Mouse (Mus musculus) forebrain, embryonic 13.5 days (tissue): ENCODE measurements around the gene Pdzrn3. TPM values are rescaled to one million over a fixed set of nuclear protein-coding genes. Genes with fewer than 3 reads are reported as not detected.

Source experiments
- ATAC-seq: fragments of 200-750 bp; cut with Nextera tagmentation; 2 replicates; pipeline ENCODE4 v1.8.0; 2017
- H3K27ac ChIP-seq: fragments of 300-500 bp; sonication (generic); 2 replicates; pipeline ENCODE4 v1.5.1; 2015; ENCODE audit warnings: inconsistent platforms, mild to moderate bottlenecking, moderate library complexity
- H3K27me3 ChIP-seq: fragments of 300-500 bp; sonication (generic); 2 replicates; pipeline ENCODE4 v1.6.1; 2015; ENCODE audit warnings: mild to moderate bottlenecking, inconsistent platforms
- H3K36me3 ChIP-seq: fragments of 300-500 bp; sonication (generic); 2 replicates; pipeline ENCODE4 v1.6.1; 2015; ENCODE audit warnings: mild to moderate bottlenecking, inconsistent platforms; ENCODE audit not compliant: poor library complexity, severe bottlenecking
- H3K4me1 ChIP-seq: fragments of 300-500 bp; sonication (generic); 2 replicates; pipeline ENCODE4 v1.6.1; 2015; ENCODE audit warnings: inconsistent platforms
- H3K4me2 ChIP-seq: fragments of 300-500 bp; sonication (generic); 2 replicates; pipeline ENCODE4 v1.6.1; 2015; ENCODE audit warnings: inconsistent platforms, mild to moderate bottlenecking, moderate library complexity
- H3K4me3 ChIP-seq: fragments of 300-500 bp; sonication (generic); 2 replicates; pipeline ENCODE4 v1.5.1; 2015; ENCODE audit warnings: mild to moderate bottlenecking, inconsistent platforms
- H3K9ac ChIP-seq: fragments of 300-500 bp; sonication (generic); 2 replicates; pipeline ENCODE4 v1.6.1; 2015; ENCODE audit warnings: mild to moderate bottlenecking, inconsistent platforms
- H3K9me3 ChIP-seq: fragments of 300-500 bp; sonication (generic); replicated peaks from 2 replicates; pipeline ENCODE4 v1.6.1; 2016; ENCODE audit warnings: inconsistent platforms
- WGBS: fragments of 180-500 bp; shearing (Covaris S2); methylation state at CpG from one replicate; pipeline ENCODE4 v1.1.7; 2015; 5-methylcytosine and 5-hydroxymethylcytosine counted together
- polyA plus RNA-seq: library from polyadenylated mRNA; unstranded; fragments of >200 nt; fragmentation: Nextera tagmentation; extraction: Ambion mirVana; gene quantifications from 2 replicates; pipeline ENCODE4 v1.2.1, GENCODE M21; 2015

Gene Pdzrn3
- polyA plus RNA-seq, 1 experiment from 2014 or later, result 13.1 TPM

DNA sequence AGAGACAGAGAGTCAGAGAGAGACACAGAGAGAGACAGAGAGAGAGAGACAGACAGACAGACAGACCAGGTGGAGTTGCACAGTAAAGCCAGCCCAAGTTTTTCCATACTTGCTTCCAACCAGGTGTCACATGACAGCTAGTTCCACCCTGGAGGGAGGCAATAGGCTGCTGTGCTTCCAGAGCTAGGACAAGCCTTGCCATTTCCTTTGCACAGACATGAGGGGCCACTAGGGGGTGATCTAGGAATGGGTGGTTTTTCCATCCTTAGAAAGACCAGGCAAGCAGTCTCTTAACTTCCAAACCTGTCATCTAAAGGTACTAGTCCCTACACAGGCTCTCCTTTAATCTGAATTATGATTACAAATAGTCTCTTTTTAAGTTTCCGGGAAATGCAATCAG lies 110.9 kb downstream of the Pdzrn3 start:
- peaks cover 42% of the 10 kb centered on the region for H3K27me3 ChIP-seq
- ATAC-seq, result peak; percentile 63
- H3K36me3 ChIP-seq, result no peaks in the 10 kb centered on the region
- no peak overlapping the region for H3K4me2 ChIP-seq
- H3K27ac ChIP-seq, result no peak overlapping the region
- no peak overlapping the region for H3K9ac ChIP-seq
- H3K4me3 ChIP-seq, result no peak overlapping the region
- no peaks in the 10 kb centered on the region for H3K9me3 ChIP-seq
- peaks cover 37% of the 10 kb centered on the region for H3K4me1 ChIP-seq
- WGBS, result 26% methylated on average over 1 of the region's 1 CpGs

DNA sequence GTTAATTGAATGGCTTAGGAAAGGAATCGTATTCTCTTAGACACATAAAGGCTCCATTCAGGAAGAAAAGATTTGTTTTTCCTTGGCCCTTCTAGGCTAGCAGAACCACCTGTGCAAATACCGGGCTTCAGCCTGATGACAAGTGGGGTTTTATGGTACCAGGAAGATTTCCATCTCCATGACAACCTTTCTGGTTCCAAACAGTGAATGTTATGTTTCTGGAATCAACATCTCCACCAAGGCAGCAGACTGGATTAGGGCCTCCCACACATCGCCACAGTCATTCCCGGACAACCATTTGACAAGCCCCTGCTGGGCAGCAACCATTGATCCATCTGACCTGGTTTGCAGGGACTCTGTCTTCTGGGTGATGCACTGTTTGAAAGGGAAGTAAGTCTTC lies 114.2 kb downstream of the Pdzrn3 start:
- Histone ChIP-seq H3K4me3 (no peak overlapping the region), H3K4me1 (peaks cover 22% of the 10 kb centered on the region), H3K27me3 (peaks cover 21% of the 10 kb centered on the region), H3K4me2 (no peak overlapping the region), H3K27ac (no peak overlapping the region), H3K9ac (no peak overlapping the region), H3K9me3 (no peaks in the 10 kb centered on the region), H3K36me3 (no peaks in the 10 kb centered on the region)
- ATAC-seq, result peak; percentile 23; the same call in 1 of the 2 replicates
- WGBS, result 2% methylated on average over 4 of the region's 4 CpGs

DNA sequence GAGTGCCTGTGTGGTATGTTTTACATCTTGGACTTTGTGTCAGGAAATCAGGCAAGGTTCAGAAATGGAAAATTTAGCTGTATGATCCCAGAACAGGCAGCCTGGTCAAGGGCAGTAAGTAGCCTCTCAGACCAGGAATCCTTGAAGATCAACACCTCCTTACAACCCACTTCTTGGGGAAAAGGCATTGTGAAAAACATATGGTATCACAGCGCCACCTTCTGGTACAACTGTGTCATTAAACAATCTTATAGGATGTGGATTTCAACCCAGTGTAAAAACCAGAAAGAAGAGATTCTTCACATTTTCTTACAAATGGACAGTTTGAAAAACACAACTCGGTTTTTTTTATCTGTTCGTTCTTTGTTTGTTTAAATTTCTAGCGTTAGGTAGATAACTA lies 116.2 kb downstream of the Pdzrn3 start:
- no peak overlapping the region for H3K27ac ChIP-seq
- ATAC-seq, result 0 out of 2 replicates have a peak, but pooled peaks have one; percentile 23
- H3K4me2 ChIP-seq, result no peak overlapping the region
- H3K27me3 ChIP-seq, result peaks cover 18% of the 10 kb centered on the region; the same call in 1 of the 2 replicates
- H3K4me3 ChIP-seq, result no peak overlapping the region
- H3K4me1 ChIP-seq, result peaks cover 13% of the 10 kb centered on the region
- H3K9me3 ChIP-seq, result no peaks in the 10 kb centered on the region
- WGBS, result 8% methylated on average over 4 of the region's 4 CpGs
- H3K9ac ChIP-seq, result no peak overlapping the region
- no peaks in the 10 kb centered on the region for H3K36me3 ChIP-seq

DNA sequence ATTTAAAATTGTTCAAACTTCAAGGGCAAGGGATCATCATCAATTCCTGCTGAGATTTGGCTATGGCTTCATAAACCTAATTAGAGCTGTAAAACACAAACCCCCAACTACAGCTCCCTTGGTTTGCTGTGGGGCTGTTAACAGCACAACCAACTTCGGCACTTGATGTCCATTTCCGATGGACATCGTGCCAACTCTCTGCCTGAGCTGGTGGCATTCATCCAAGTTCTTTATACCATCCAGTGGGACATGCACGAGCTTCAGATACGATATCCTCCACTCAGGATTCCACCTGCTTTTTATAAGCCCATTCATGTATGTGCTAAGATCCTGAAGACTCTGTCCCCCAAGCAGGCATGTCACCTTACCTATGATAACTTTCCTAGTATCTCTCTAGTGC lies 118.3 kb downstream of the Pdzrn3 start:
- WGBS, result 80% methylated on average over 5 of the region's 5 CpGs
- Histone ChIP-seq H3K27ac (no peak overlapping the region), H3K9ac (no peak overlapping the region), H3K4me2 (no peak overlapping the region), H3K9me3 (no peaks in the 10 kb centered on the region), H3K4me3 (no peak overlapping the region), H3K36me3 (no peaks in the 10 kb centered on the region), H3K27me3 (0 out of 2 replicates have a peak, but pooled peaks cover 6% of the 10 kb centered on the region), H3K4me1 (peaks cover 13% of the 10 kb centered on the region)
- no peak for ATAC-seq

DNA sequence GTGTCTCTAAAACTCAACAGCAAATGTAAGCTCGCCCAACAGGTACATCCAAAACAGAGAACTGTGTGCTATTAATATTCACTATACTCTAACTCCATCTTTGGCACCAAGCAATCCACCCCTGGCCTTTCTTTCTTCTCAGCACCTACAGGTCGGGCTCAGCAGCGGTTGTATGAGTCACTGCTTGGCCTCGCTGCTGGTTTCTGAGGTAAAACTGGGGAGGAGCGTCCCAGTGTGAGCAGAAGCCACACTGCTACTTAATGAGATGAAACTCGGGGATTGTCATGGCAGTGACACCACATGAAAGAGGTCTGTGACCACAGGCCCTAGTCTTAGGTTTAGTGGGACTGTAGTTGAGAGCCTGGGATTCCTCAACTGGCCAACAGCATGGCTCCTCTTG lies 120.3 kb downstream of the Pdzrn3 start:
- 87% methylated on average over 6 of the region's 6 CpGs for WGBS
- Histone ChIP-seq H3K4me3 (no peak overlapping the region), H3K27ac (no peak overlapping the region), H3K27me3 (0 out of 2 replicates have a peak, but pooled peaks cover 4% of the 10 kb centered on the region), H3K36me3 (no peaks in the 10 kb centered on the region), H3K4me1 (peaks cover 7% of the 10 kb centered on the region), H3K4me2 (no peak overlapping the region), H3K9me3 (no peaks in the 10 kb centered on the region), H3K9ac (no peak overlapping the region)
- no peak for ATAC-seq

DNA sequence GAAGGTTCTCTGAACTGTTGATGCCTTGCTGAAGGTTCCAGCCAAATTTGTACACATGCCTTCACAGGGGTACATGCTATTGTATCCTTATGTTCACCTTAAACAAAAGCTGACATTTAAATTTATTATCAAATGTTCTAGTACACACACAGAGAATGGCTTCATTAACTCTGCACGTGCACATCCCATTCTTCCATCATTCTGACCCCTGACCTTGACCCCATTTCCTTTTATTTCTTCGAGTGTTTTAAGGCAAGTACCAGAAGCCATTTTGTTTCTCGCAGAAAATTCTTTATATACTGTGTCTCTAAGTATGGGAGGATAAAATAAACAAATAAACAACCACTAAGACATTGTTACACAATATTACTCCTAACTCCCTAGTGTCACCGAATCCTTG lies 123.0 kb downstream of the Pdzrn3 start:
- Histone ChIP-seq H3K9ac (no peak overlapping the region), H3K27ac (no peak overlapping the region), H3K4me1 (peaks cover 24% of the 10 kb centered on the region), H3K27me3 (no peaks in the 10 kb centered on the region), H3K9me3 (no peaks in the 10 kb centered on the region), H3K4me2 (no peak overlapping the region), H3K4me3 (no peak overlapping the region), H3K36me3 (no peaks in the 10 kb centered on the region)
- no peak for ATAC-seq
- WGBS, result 60% methylated on average over 4 of the region's 4 CpGs

DNA sequence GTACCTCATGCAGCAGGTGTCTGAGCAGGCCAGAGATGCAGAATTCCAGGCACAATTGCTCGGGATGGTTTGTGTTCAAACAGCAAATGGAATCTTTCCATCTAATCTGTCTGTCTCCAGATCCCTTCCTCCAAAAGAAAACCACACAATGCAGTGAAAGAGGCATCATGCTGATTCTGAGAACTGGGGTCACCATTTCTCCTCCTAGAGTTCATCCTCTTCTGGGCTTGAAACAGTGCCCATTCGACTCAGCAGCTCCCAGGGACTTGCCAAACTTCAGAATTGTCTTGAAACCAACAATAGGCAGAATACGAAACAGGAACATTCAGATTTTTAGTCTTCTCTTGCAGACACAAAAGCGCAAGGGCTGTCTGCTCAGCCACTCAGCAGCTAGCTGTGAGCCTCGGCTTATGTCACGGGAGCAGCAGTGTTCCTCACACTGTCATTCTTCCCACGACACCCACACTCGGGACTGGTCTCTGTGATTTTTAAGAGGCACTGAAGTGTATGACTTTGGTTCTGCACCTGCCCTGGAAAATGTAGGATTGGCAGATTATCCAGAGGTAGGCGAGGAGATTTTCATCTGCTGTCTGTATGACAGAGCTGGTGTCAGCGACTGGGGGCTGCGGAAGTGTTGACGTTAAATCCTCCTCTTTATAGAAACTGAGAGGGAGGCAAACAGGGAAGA lies 125.6 kb downstream of the Pdzrn3 start:
- no peaks in the 10 kb centered on the region for H3K9me3 ChIP-seq
- no peak for ATAC-seq
- no peak overlapping the region for H3K4me3 ChIP-seq
- no peak overlapping the region for H3K9ac ChIP-seq
- no peak overlapping the region for H3K27ac ChIP-seq
- H3K36me3 ChIP-seq, result no peaks in the 10 kb centered on the region
- H3K27me3 ChIP-seq, result no peaks in the 10 kb centered on the region
- peaks cover 24% of the 10 kb centered on the region for H3K4me1 ChIP-seq
- no peak overlapping the region for H3K4me2 ChIP-seq
- WGBS, result 24% methylated on average over 12 of the region's 12 CpGs

DNA sequence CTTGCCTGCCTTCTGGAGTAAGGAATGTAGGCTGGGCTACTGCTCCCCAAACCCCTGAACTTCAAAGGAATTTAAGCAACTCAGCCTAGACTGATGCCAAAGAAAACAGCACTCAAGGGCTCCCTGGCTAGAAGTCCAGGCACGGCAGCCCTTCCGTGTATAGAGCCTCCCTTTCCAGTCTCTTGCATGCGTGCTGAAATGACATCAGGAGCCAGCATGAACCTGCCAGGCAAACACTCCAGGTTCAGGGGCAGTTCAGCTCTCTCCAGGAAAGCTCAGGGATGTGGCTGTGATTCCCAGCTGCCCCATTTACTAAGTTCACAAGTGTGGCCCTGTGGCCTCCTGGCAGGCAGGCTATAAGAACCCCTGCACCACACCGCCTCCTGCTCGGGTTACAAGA lies 126.5 kb downstream of the Pdzrn3 start:
- Histone ChIP-seq H3K4me2 (no peak overlapping the region), H3K36me3 (no peaks in the 10 kb centered on the region), H3K27me3 (no peaks in the 10 kb centered on the region), H3K4me3 (no peak overlapping the region), H3K9me3 (no peaks in the 10 kb centered on the region), H3K9ac (no peak overlapping the region), H3K27ac (no peak overlapping the region), H3K4me1 (peaks cover 24% of the 10 kb centered on the region)
- 55% methylated on average over 5 of the region's 5 CpGs for WGBS
- ATAC-seq, result no peak

DNA sequence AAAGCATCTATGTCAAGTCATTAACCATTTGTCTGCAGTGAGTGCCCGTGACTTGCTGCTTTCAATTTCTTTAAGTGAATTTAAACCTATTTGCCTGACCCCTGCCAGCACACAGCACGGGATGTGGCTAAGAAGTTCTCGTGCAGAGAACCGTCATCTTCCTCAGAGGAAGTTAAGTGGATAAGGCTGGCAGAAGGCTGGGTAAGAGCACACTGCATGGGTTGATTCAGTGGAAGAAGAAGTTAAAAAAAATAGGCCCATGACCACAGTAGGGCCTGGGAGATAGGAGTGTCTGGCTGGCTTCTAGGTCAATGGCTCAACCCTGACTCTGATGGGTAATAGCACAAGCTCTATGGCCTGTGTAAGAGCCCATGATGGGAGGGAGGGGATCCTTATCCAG lies 131.6 kb downstream of the Pdzrn3 start:
- H3K27ac ChIP-seq, result no peak overlapping the region
- no peak overlapping the region for H3K4me3 ChIP-seq
- H3K9ac ChIP-seq, result no peak overlapping the region
- no peak overlapping the region for H3K4me2 ChIP-seq
- ATAC-seq, result no peak
- WGBS, result 77% methylated on average over 4 of the region's 4 CpGs
- H3K9me3 ChIP-seq, result no peaks in the 10 kb centered on the region
- 0 out of 2 replicates have a peak, but pooled peaks cover 5% of the 10 kb centered on the region for H3K4me1 ChIP-seq
- H3K27me3 ChIP-seq, result no peaks in the 10 kb centered on the region
- no peaks in the 10 kb centered on the region for H3K36me3 ChIP-seq

DNA sequence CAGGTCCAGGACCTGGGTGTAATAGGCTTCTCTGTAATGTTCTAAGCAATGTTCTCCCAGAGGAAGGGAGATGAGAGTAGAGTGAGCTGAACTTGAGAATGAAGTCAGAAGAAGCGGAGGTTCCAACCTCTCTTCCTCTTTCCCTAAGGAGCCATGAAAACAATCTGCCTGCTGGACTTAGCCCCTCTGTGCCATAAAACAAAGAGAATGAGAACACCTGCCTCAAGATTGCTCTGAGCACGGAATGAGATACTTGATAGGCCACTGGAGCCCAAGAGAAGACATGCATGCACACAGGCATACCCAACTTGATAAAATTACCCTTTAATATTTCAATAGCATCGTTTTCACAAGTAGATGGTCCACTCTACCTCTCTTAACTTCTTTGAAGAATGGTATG lies 133.3 kb downstream of the Pdzrn3 start:
- ATAC-seq, result no peak
- H3K27me3 ChIP-seq, result no peaks in the 10 kb centered on the region
- H3K4me3 ChIP-seq, result no peak overlapping the region

DNA sequence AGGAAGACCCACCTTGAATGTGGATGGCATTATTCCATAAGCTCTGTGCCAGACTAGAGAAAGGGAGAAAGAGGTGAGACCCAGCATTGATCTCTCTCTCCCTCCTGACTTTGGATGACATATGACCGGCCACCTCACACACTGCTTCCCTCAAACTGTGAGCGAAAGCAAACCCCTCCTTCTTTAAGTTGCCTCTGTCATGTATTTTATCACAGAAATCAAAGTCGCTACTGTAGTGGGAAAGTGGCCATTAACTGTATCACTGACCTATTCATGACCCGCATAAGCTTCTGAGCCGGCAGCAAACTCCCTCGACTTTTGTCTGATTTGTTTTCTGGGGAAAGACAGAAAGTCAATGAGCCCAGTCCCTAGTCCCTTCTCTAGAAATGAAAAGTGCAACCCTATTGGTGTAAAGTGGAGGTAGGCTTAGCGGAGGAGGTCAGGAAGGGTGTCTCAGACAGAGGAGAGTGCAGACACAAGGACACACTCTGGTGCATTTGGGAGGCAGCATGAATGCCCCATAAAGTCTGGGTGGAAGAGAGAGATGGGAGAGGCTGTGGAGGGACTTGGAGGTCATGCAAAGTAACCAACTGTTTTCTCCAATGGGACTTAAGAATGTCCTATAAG lies 134.4 kb downstream of the Pdzrn3 start:
- 87% methylated on average over 7 of the region's 7 CpGs for WGBS
- Histone ChIP-seq H3K27ac (no peak overlapping the region), H3K4me2 (no peak overlapping the region), H3K9ac (no peak overlapping the region), H3K36me3 (no peaks in the 10 kb centered on the region), H3K4me1 (no peaks in the 10 kb centered on the region), H3K9me3 (no peaks in the 10 kb centered on the region), H3K27me3 (no peaks in the 10 kb centered on the region), H3K4me3 (no peak overlapping the region)
- ATAC-seq, result no peak

More for the DNA sequence above, 133.3 kb downstream of the Pdzrn3 start:
- 88% methylated on average over 3 of the region's 3 CpGs for WGBS
- no peaks in the 10 kb centered on the region for H3K4me1 ChIP-seq
- H3K36me3 ChIP-seq, result no peaks in the 10 kb centered on the region
- H3K4me2 ChIP-seq, result no peak overlapping the region
- H3K9ac ChIP-seq, result no peak overlapping the region
- H3K27ac ChIP-seq, result no peak overlapping the region
- H3K9me3 ChIP-seq, result no peaks in the 10 kb centered on the region

DNA sequence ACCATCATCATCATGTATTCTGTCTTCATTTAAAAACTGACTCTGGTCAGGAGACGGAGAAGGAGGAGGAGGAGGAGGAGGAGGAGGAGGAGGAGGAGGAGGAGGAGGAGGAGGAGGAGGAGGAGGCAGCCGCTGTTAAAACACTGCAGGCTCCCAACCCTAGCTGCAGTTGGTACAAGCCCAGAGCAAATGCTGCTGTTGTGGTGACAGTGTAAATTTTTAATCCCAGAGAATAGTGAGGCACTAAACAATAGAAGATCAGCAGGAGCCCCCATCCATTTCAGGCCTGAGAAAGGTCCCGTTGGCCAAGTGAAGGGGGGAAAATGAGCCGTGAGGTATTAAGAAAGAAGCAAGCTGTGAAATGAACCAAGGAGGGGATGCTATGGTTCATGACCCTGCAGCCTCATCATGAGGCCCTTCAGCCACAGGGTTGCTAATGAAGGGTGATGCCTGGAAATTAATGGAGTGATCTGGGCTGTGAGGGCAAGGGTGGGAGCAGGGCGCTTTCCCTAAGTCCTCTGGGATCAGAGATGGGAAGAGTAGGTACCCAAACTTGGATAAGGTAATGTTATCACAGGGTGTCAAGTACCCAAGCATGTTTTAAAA lies 141.0 kb downstream of the Pdzrn3 start:
- no peak for ATAC-seq
- peaks cover 37% of the 10 kb centered on the region for H3K4me1 ChIP-seq
- no peaks in the 10 kb centered on the region for H3K9me3 ChIP-seq
- no peak overlapping the region for H3K4me2 ChIP-seq
- no peaks in the 10 kb centered on the region for H3K27me3 ChIP-seq
- 0 out of 2 replicates have a peak overlapping the region, but pooled peaks have one; percentile 40 for H3K27ac ChIP-seq
- H3K4me3 ChIP-seq, result no peak overlapping the region
- 13% methylated on average over 5 of the region's 5 CpGs for WGBS
- H3K9ac ChIP-seq, result no peak overlapping the region
- no peaks in the 10 kb centered on the region for H3K36me3 ChIP-seq
